Mouse (Mus musculus) urinary bladder, adult 18-20 months (tissue): ENCODE measurements around the gene Nptx1.
A peak's percentile ranks its signal among the peaks of the same experiment; 100 is the strongest.

Experiments
- DNase-seq, 2 experiments: peaks; one replicate each; pipeline ENCODE4 v3.0.0; 2022; ENCODE audit warnings: low spot score in 2 of 2, mixed read lengths in 2 of 2

Gene Nptx1

GRCm38 (mm10) chr11:119551468-119551867 is 3.9 kb upstream of the Nptx1 start:
- no peak for DNase-seq

- DNase-seq = no peak
These were observed 3.2 kb upstream of the Nptx1 start for GRCm38 (mm10) chr11:119550546-119551335.

- no peak for DNase-seq
These were observed 1.8 kb upstream of the Nptx1 start for GRCm38 (mm10) chr11:119549371-119549811.

GRCm38 (mm10) chr11:119548741-119549370 is 1.3 kb upstream of the Nptx1 start:
- peak in 1 of 2 experiments; percentile 22 for DNase-seq

- DNase-seq = peak in 1 of 2 experiments; percentile 25
These were observed 518 bp upstream of the Nptx1 start for GRCm38 (mm10) chr11:119547951-119548591.

GRCm38 (mm10) chr11:119546496-119547182 is 914 bp downstream of the Nptx1 start:
- peak in 1 of 2 experiments; percentile 30 for DNase-seq

GRCm38 (mm10) chr11:119545741-119546495 is 1.6 kb downstream of the Nptx1 start:
- DNase-seq = no peak

- no peak for DNase-seq
These were observed 2.3 kb downstream of the Nptx1 start for GRCm38 (mm10) chr11:119545281-119545680.

- no peak for DNase-seq
These were observed 2.9 kb downstream of the Nptx1 start for GRCm38 (mm10) chr11:119544518-119545105.

GRCm38 (mm10) chr11:119543816-119544517 is 3.6 kb downstream of the Nptx1 start:
- no peak for DNase-seq

GRCm38 (mm10) chr11:119542886-119543285 is 4.7 kb downstream of the Nptx1 start:
- no peak for DNase-seq

GRCm38 (mm10) chr11:119542371-119542770 is 5.2 kb downstream of the Nptx1 start:
- DNase-seq = no peak

GRCm38 (mm10) chr11:119541082-119541481 is 6.5 kb downstream of the Nptx1 start:
- DNase-seq = no peak

GRCm38 (mm10) chr11:119540560-119540959 is 7.0 kb downstream of the Nptx1 start:
- DNase-seq = no peak

- DNase-seq = no peak
These were observed 7.6 kb downstream of the Nptx1 start for GRCm38 (mm10) chr11:119539944-119540343.

GRCm38 (mm10) chr11:119533745-119534144 is 13.8 kb downstream of the Nptx1 start:
- DNase-seq = no peak

GRCm38 (mm10) chr11:119532460-119532859 is 15.1 kb downstream of the Nptx1 start:
- DNase-seq = no peak

GRCm38 (mm10) chr11:119528930-119529329 is 18.6 kb downstream of the Nptx1 start:
- no peak for DNase-seq

- no peak for DNase-seq
These were observed 21.2 kb downstream of the Nptx1 start for GRCm38 (mm10) chr11:119526068-119526966.
